Mouse (Mus musculus) mesoderm, embryonic 11.5 days (tissue): ENCODE data around the gene Rmnd5b.

Source experiments
- DNase-seq: peaks from one replicate; pipeline ENCODE4 v3.0.0-alpha.2; 2012; ENCODE audit warnings: low read depth, low spot score

The Rmnd5b gene

GRCm38 (mm10) chr11:51593368-51593767, 42.3 kb downstream of the Rmnd5b start:
- DNase-seq, result no peak

- no peak for DNase-seq
These were observed 43.8 kb downstream of the Rmnd5b start for GRCm38 (mm10) chr11:51591915-51592314.

- DNase-seq, result no peak
These were observed 44.5 kb downstream of the Rmnd5b start for GRCm38 (mm10) chr11:51591168-51591567.

GRCm38 (mm10) chr11:51590002-51590401, 45.7 kb downstream of the Rmnd5b start:
- no peak for DNase-seq

GRCm38 (mm10) chr11:51588833-51589232, 46.9 kb downstream of the Rmnd5b start:
- no peak for DNase-seq

GRCm38 (mm10) chr11:51587059-51587458, 48.6 kb downstream of the Rmnd5b start:
- DNase-seq, result no peak

- no peak for DNase-seq
These were observed 49.3 kb downstream of the Rmnd5b start for GRCm38 (mm10) chr11:51586411-51586810.

- DNase-seq, result no peak
These were observed 50.0 kb downstream of the Rmnd5b start for GRCm38 (mm10) chr11:51585608-51586252.

GRCm38 (mm10) chr11:51584431-51585248, 51.1 kb downstream of the Rmnd5b start, which contains the start of gene Phykpl:
TSS of gene Phykpl (plus strand) at chr11:51584757.
- DNase-seq, result peak; percentile 98

GRCm38 (mm10) chr11:51584057-51584430, 51.7 kb downstream of the Rmnd5b start:
- no peak for DNase-seq

- DNase-seq, result peak; percentile 83
These were observed 53.0 kb downstream of the Rmnd5b start for GRCm38 (mm10) chr11:51582713-51583112.

GRCm38 (mm10) chr11:51579024-51579423, 56.7 kb downstream of the Rmnd5b start:
- DNase-seq, result no peak

- DNase-seq, result no peak
These were observed 58.1 kb downstream of the Rmnd5b start for GRCm38 (mm10) chr11:51577587-51577986.

GRCm38 (mm10) chr11:51576454-51576853, 59.2 kb downstream of the Rmnd5b start:
- DNase-seq, result no peak
